Mouse (Mus musculus): Measurements from ENCODE around the gene Steap3.

DNA sequence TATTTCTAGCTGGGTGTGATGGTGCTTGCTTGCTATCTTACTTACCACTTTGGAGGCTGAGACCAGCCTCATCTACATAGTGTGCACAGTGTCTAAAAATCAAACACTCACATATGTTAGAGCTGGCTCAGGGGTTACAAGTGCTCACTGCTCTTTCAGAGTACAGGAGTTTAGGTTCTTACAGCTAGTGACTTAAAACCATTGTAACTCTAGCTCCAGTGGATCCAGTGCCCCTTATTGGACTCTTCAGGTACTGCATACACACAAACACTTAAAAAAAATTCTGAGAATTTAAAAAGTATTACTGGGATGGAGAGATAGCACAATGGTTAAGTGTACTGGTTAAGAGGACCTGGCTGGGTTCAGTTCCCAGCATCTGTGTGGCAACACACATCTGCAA, 125.5 kb downstream of the Steap3 start:
- TF ChIP-seq CTCF (IDR thresholded peaks at IDR 0.05; ENCODE audit: low read depth) (no peak), EP300 (IDR thresholded peaks at IDR 0.05; ENCODE audit: low read depth) (no peak)
